Mouse (Mus musculus) heart, postnatal 0 days (tissue): Measurements from ENCODE around the gene Scyl1.

Experiments
- CTCF ChIP-seq: IDR thresholded peaks from 2 replicates; pipeline ENCODE4 v1.5.1; 2016; ENCODE audit warnings: antibody characterized with exemption, control low read depth, low read depth
- EP300 ChIP-seq: IDR thresholded peaks from 2 replicates; pipeline ENCODE4 v1.6.1; 2016; ENCODE audit warnings: antibody characterized with exemption, low read depth

DNA sequence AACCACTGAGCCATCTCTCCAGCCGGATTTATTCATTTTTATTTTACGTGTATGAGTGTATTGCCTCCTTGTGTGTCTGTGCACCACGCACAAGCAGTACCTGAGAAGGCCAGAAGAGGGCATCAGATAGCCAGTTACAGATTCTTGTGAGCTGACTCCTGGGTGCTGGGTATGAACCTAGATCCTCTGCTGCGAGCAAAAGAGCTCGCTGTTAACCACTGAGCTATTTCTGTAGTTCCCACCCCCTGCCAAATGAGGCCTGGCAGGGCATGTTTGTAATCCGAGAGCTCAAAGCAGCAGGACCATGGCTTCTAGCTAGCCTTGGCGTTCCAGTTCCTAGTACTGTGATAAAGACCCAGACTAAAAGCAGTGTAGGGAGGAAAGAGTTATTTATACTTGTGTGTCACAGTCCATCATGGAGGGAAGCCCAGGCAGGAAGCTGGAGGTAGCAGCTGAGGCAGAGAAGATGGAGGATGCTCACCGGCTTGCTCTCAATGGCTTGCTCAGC is 16.0 kb upstream of the Scyl1 start:
- TF ChIP-seq CTCF (peak; percentile 87), EP300 (no peak)
